Mouse (Mus musculus): ENCODE results near the gene Eif1ax. TPM values are rescaled to one million over a fixed set of nuclear protein-coding genes. Genes with fewer than 3 reads are reported as not detected.
A peak's percentile ranks its signal among the peaks of the same experiment; 100 is the strongest.

Gene Eif1ax
- polyA plus RNA-seq (2014; fragmentation: Nextera tagmentation; extraction: Ambion mirVana), result 153 and 161 TPM in 2 replicates

- ATAC-seq (ENCODE audit: low FRiP score), result peak; percentile 98
- Histone ChIP-seq H3K9ac (ENCODE audit: low read depth, low read length) (peak within 1 kb of the TSS; percentile 62), H3K9me3 (ENCODE audit: control insufficient read depth, low read length) (no peaks in the 10 kb centered on the region)
These were observed at the start of gene Eif1ax for GRCm38 (mm10) chrX:159371831-159372752. TSS of gene Eif1ax (plus strand) at chrX:159372178.

GRCm38 (mm10) chrX:159364506-159364905 is 7.5 kb upstream of the Eif1ax start:
- ATAC-seq (ENCODE audit: low FRiP score) (no peak), DNase-seq (ENCODE audit: low spot score) (no peak)
- 86% methylated on average over 3 of the region's 3 CpGs for WGBS
- H3K27me3 ChIP-seq (ENCODE audit: control insufficient read depth, insufficient read depth, low read length), result no peaks in the 10 kb centered on the region
- H3K4me3 ChIP-seq (ENCODE audit: low read depth, low read length), result no peak overlapping the region
- H3K9me3 ChIP-seq (ENCODE audit: control insufficient read depth, low read length), result no peaks in the 10 kb centered on the region
- no peaks in the 10 kb centered on the region for H3K36me3 ChIP-seq (ENCODE audit: control insufficient read depth, insufficient read depth, low read length)
- H3K4me1 ChIP-seq (replicated peaks; ENCODE audit: control insufficient read depth, insufficient read depth, low read length), result no peaks in the 10 kb centered on the region
- no peak overlapping the region for H3K4me2 ChIP-seq (replicated peaks; ENCODE audit: low read depth, low read length)
- no peak overlapping the region for H3K9ac ChIP-seq (ENCODE audit: low read depth, low read length)
- no peak overlapping the region for H3K27ac ChIP-seq (ENCODE audit: low read depth, low read length)

More at GRCm38 (mm10) chrX:159371831-159372752, at the start of gene Eif1ax:
- Histone ChIP-seq H3K4me3 (ENCODE audit: low read depth, low read length) (peak within 1 kb of the TSS; percentile 63), H3K36me3 (ENCODE audit: control insufficient read depth, insufficient read depth, low read length) (no peaks in the 10 kb centered on the region), H3K27me3 (ENCODE audit: control insufficient read depth, insufficient read depth, low read length) (no peaks in the 10 kb centered on the region), H3K4me2 (replicated peaks; ENCODE audit: low read depth, low read length) (peak within 1 kb of the TSS; percentile 36), H3K27ac (ENCODE audit: low read depth, low read length) (peak within 1 kb of the TSS; percentile 58; the same call in 1 of the 2 replicates), H3K4me1 (replicated peaks; ENCODE audit: control insufficient read depth, insufficient read depth, low read length) (no peaks in the 10 kb centered on the region)
- peak; percentile 69 for DNase-seq (ENCODE audit: low spot score)
- 22% methylated on average over 37 of the region's 76 CpGs for WGBS

DNA sequence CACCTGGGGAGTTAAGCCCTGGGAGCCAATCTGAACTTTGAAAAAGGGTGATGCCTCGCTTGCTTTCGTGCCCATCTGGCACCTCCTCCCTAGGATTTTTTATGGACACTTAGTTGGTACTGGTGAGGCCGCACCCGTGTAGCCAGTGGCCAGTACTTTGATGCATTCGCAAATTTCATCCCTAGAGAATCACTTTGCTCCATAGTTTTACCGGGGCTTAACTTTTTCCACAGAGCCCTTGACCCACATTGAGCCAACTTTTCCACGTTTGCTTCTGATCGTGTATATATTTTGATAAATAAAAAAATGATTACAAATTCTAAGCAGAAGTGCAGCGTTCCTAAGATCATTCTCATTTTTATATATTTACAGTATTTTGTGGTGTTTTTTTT is 771 bp downstream of the Eif1ax start:
- Histone ChIP-seq H3K27me3 (ENCODE audit: control insufficient read depth, insufficient read depth, low read length) (no peaks in the 10 kb centered on the region), H3K36me3 (ENCODE audit: control insufficient read depth, insufficient read depth, low read length) (no peaks in the 10 kb centered on the region), H3K9ac (ENCODE audit: low read depth, low read length) (peak overlapping the region; percentile 62), H3K4me2 (replicated peaks; ENCODE audit: low read depth, low read length) (peak overlapping the region; percentile 36), H3K9me3 (ENCODE audit: control insufficient read depth, low read length) (no peaks in the 10 kb centered on the region), H3K27ac (ENCODE audit: low read depth, low read length) (0 out of 2 replicates have a peak overlapping the region, but pooled peaks have one; percentile 58), H3K4me3 (ENCODE audit: low read depth, low read length) (peak overlapping the region; percentile 63), H3K4me1 (replicated peaks; ENCODE audit: control insufficient read depth, insufficient read depth, low read length) (no peaks in the 10 kb centered on the region)
- ATAC-seq (ENCODE audit: low FRiP score) (peak; percentile 3; the same call in 1 of the 2 replicates), DNase-seq (ENCODE audit: low spot score) (no peak)
- WGBS, result 18% methylated on average over 9 of the region's 9 CpGs

DNA sequence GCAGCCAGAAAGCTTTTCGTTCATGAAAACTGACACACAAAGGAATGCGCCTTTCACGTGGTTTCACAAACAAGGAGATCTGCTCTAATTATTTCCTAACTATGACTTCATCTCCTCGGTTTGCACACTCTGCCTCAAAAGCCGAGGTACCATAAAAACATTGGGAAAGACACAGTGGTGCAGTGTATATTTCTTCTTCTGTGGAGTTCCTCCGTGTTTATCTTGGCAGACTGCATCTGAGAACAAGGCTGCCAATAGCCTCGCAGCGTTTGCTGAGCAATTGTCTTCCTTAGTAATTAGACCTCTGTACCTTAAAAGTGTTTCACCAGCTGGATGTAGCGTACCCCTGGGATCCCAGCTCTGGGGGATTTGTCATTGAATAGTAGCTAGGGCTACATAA is 15.1 kb downstream of the Eif1ax start:
- Histone ChIP-seq H3K4me2 (replicated peaks; ENCODE audit: low read depth, low read length) (no peak overlapping the region), H3K36me3 (ENCODE audit: control insufficient read depth, insufficient read depth, low read length) (0 out of 2 replicates have a peak, but pooled peaks cover 2% of the 10 kb centered on the region), H3K4me1 (replicated peaks; ENCODE audit: control insufficient read depth, insufficient read depth, low read length) (no peaks in the 10 kb centered on the region), H3K9me3 (ENCODE audit: control insufficient read depth, low read length) (no peaks in the 10 kb centered on the region), H3K27me3 (ENCODE audit: control insufficient read depth, insufficient read depth, low read length) (no peaks in the 10 kb centered on the region), H3K4me3 (ENCODE audit: low read depth, low read length) (no peak overlapping the region), H3K9ac (ENCODE audit: low read depth, low read length) (no peak overlapping the region), H3K27ac (ENCODE audit: low read depth, low read length) (no peak overlapping the region)
- ATAC-seq (ENCODE audit: low FRiP score), result no peak
- no peak for DNase-seq (ENCODE audit: low spot score)
- WGBS, result 88% methylated on average over 9 of the region's 9 CpGs

- no peak for ATAC-seq (ENCODE audit: low FRiP score)
- H3K9me3 ChIP-seq (ENCODE audit: control insufficient read depth, low read length), result no peaks in the 10 kb centered on the region
- H3K4me3 ChIP-seq (ENCODE audit: low read depth, low read length), result no peak overlapping the region
- H3K27ac ChIP-seq (ENCODE audit: low read depth, low read length), result no peak overlapping the region
- H3K9ac ChIP-seq (ENCODE audit: low read depth, low read length), result no peak overlapping the region
- H3K36me3 ChIP-seq (ENCODE audit: control insufficient read depth, insufficient read depth, low read length), result 0 out of 2 replicates have a peak, but pooled peaks cover 2% of the 10 kb centered on the region
- no peaks in the 10 kb centered on the region for H3K4me1 ChIP-seq (replicated peaks; ENCODE audit: control insufficient read depth, insufficient read depth, low read length)
- H3K27me3 ChIP-seq (ENCODE audit: control insufficient read depth, insufficient read depth, low read length), result no peaks in the 10 kb centered on the region
- DNase-seq (ENCODE audit: low spot score), result no peak
- no peak overlapping the region for H3K4me2 ChIP-seq (replicated peaks; ENCODE audit: low read depth, low read length)
These were observed 17.0 kb downstream of the Eif1ax start for GRCm38 (mm10) chrX:159388953-159389352.

GRCm38 (mm10) chrX:159390347-159390962 is 18.5 kb downstream of the Eif1ax start:
- H3K4me2 ChIP-seq (replicated peaks; ENCODE audit: low read depth, low read length), result no peak overlapping the region
- H3K4me1 ChIP-seq (replicated peaks; ENCODE audit: control insufficient read depth, insufficient read depth, low read length), result no peaks in the 10 kb centered on the region
- H3K9ac ChIP-seq (ENCODE audit: low read depth, low read length), result no peak overlapping the region
- H3K27me3 ChIP-seq (ENCODE audit: control insufficient read depth, insufficient read depth, low read length), result no peaks in the 10 kb centered on the region
- no peak overlapping the region for H3K4me3 ChIP-seq (ENCODE audit: low read depth, low read length)
- ATAC-seq (ENCODE audit: low FRiP score) (no peak), DNase-seq (ENCODE audit: low spot score) (no peak)
- no peak overlapping the region for H3K27ac ChIP-seq (ENCODE audit: low read depth, low read length)
- no peaks in the 10 kb centered on the region for H3K9me3 ChIP-seq (ENCODE audit: control insufficient read depth, low read length)
- 0 out of 2 replicates have a peak, but pooled peaks cover 2% of the 10 kb centered on the region for H3K36me3 ChIP-seq (ENCODE audit: control insufficient read depth, insufficient read depth, low read length)
- WGBS, result 84% methylated on average over 6 of the region's 6 CpGs

GRCm38 (mm10) chrX:159391239-159391638 is 19.3 kb downstream of the Eif1ax start:
- Histone ChIP-seq H3K27ac (ENCODE audit: low read depth, low read length) (no peak overlapping the region), H3K9ac (ENCODE audit: low read depth, low read length) (no peak overlapping the region), H3K4me3 (ENCODE audit: low read depth, low read length) (no peak overlapping the region), H3K27me3 (ENCODE audit: control insufficient read depth, insufficient read depth, low read length) (no peaks in the 10 kb centered on the region), H3K4me2 (replicated peaks; ENCODE audit: low read depth, low read length) (no peak overlapping the region), H3K9me3 (ENCODE audit: control insufficient read depth, low read length) (no peaks in the 10 kb centered on the region), H3K36me3 (ENCODE audit: control insufficient read depth, insufficient read depth, low read length) (no peaks in the 10 kb centered on the region), H3K4me1 (replicated peaks; ENCODE audit: control insufficient read depth, insufficient read depth, low read length) (no peaks in the 10 kb centered on the region)
- WGBS, result 76% methylated on average over 3 of the region's 3 CpGs
- ATAC-seq (ENCODE audit: low FRiP score) (no peak), DNase-seq (ENCODE audit: low spot score) (no peak)

GRCm38 (mm10) chrX:159409253-159409652 is 37.3 kb downstream of the Eif1ax start:
- H3K27me3 ChIP-seq (ENCODE audit: control insufficient read depth, insufficient read depth, low read length), result no peaks in the 10 kb centered on the region
- ATAC-seq (ENCODE audit: low FRiP score) (no peak), DNase-seq (ENCODE audit: low spot score) (peak; percentile 30)
- no peak overlapping the region for H3K9ac ChIP-seq (ENCODE audit: low read depth, low read length)
- no peaks in the 10 kb centered on the region for H3K9me3 ChIP-seq (ENCODE audit: control insufficient read depth, low read length)
- H3K27ac ChIP-seq (ENCODE audit: low read depth, low read length), result no peak overlapping the region
- H3K4me1 ChIP-seq (replicated peaks; ENCODE audit: control insufficient read depth, insufficient read depth, low read length), result no peaks in the 10 kb centered on the region
- no peaks in the 10 kb centered on the region for H3K36me3 ChIP-seq (ENCODE audit: control insufficient read depth, insufficient read depth, low read length)
- H3K4me3 ChIP-seq (ENCODE audit: low read depth, low read length), result no peak overlapping the region
- WGBS, result 30% methylated on average over 4 of the region's 4 CpGs
- H3K4me2 ChIP-seq (replicated peaks; ENCODE audit: low read depth, low read length), result no peak overlapping the region

Data from hindbrain, embryonic 11.5 days (tissue).